Mouse (Mus musculus) testis, adult 2 months (tissue): ENCODE results near the gene Kif20b.

Experiments used
- CTCF ChIP-seq: fragments of 200-500 bp; IDR thresholded peaks from 2 replicates; pipeline ENCODE4 v1.5.1; 2012; ENCODE audit warnings: low read depth, mild to moderate bottlenecking, inconsistent platforms, low read length, moderate library complexity; ENCODE audit not compliant: control insufficient read depth, insufficient read depth, insufficient replicate concordance
- POLR2A ChIP-seq: fragments of 200-500 bp; IDR thresholded peaks from 2 replicates; pipeline ENCODE4 v1.6.1; 2012; ENCODE audit warnings: low read depth, mild to moderate bottlenecking, inconsistent platforms, low read length, moderate library complexity; ENCODE audit not compliant: control insufficient read depth

GRCm38 (mm10) chr19:34959369-34959768 is 37.2 kb downstream of the Kif20b start:
- TF ChIP-seq CTCF (no peak), POLR2A (no peak)
